Mouse (Mus musculus) urinary bladder, adult 18-20 months (tissue): ENCODE measurements around the gene Usp5.
A peak's percentile ranks its signal among the peaks of the same experiment; 100 is the strongest.
"Not testable (repeated sequence)": the region's sequence is repeated elsewhere in the genome, so short reads cannot be mapped to it uniquely, and the experiment has no call there.

Source experiments
- DNase-seq, 2 experiments: peaks; one replicate each; pipeline ENCODE4 v3.0.0; 2022; ENCODE audit warnings: low spot score in 2 of 2, mixed read lengths in 2 of 2

Gene Usp5

GRCm38 (mm10) chr6:124811701-124812560 lies 17.4 kb downstream of the Usp5 start:
- DNase-seq = no peak

- DNase-seq = no peak
These were observed 17.9 kb downstream of the Usp5 start for GRCm38 (mm10) chr6:124811403-124811665.

- DNase-seq = not testable (repeated sequence)
These were observed 18.5 kb downstream of the Usp5 start for GRCm38 (mm10) chr6:124810566-124811402.

- no peak for DNase-seq
These were observed 19.3 kb downstream of the Usp5 start for GRCm38 (mm10) chr6:124809775-124810538.

- peak; percentile 77 to 83 for DNase-seq
These were observed 20.1 kb downstream of the Usp5 start for GRCm38 (mm10) chr6:124809052-124809774.

- peak; percentile 72 to 76 for DNase-seq
These were observed 20.8 kb downstream of the Usp5 start, which contains the start of gene Spsb2 for GRCm38 (mm10) chr6:124808358-124809012. TSS of gene Spsb2 (plus strand) at chr6:124808661.

GRCm38 (mm10) chr6:124807986-124808357 lies 21.3 kb downstream of the Usp5 start:
- DNase-seq = no peak

- DNase-seq = no peak
These were observed 21.9 kb downstream of the Usp5 start for GRCm38 (mm10) chr6:124807366-124807765.

- no peak for DNase-seq
These were observed 22.7 kb downstream of the Usp5 start for GRCm38 (mm10) chr6:124806446-124807140.

GRCm38 (mm10) chr6:124805341-124806321 lies 23.7 kb downstream of the Usp5 start:
- DNase-seq = peak; percentile 93 to 96

- no peak for DNase-seq
These were observed 24.9 kb downstream of the Usp5 start for GRCm38 (mm10) chr6:124804341-124804740.

GRCm38 (mm10) chr6:124803691-124804090 lies 25.6 kb downstream of the Usp5 start:
- DNase-seq = not testable (repeated sequence)

GRCm38 (mm10) chr6:124803061-124803460 lies 26.2 kb downstream of the Usp5 start:
- DNase-seq = no peak

- DNase-seq = not testable (repeated sequence)
These were observed 26.9 kb downstream of the Usp5 start for GRCm38 (mm10) chr6:124802400-124802799.

- no peak for DNase-seq
These were observed 33.1 kb downstream of the Usp5 start for GRCm38 (mm10) chr6:124796200-124796599.

GRCm38 (mm10) chr6:124795781-124796180 lies 33.5 kb downstream of the Usp5 start:
- DNase-seq = no peak

GRCm38 (mm10) chr6:124791911-124792310 lies 37.4 kb downstream of the Usp5 start:
- DNase-seq = no peak

- no peak for DNase-seq
These were observed 39.2 kb downstream of the Usp5 start for GRCm38 (mm10) chr6:124790121-124790520.

GRCm38 (mm10) chr6:124789519-124789918 lies 39.8 kb downstream of the Usp5 start:
- no peak for DNase-seq
